Mouse (Mus musculus) MEL (cell line): ENCODE data around the gene Dglucy. TPM values are rescaled to one million over a fixed set of nuclear protein-coding genes. Genes with fewer than 3 reads are reported as not detected.

Source experiments
- DNase-seq: peaks from one replicate; pipeline ENCODE4 v3.0.0; 2011; ENCODE audit warnings: low read depth, low spot score
- H3K27ac ChIP-seq: 2 replicates; pipeline ENCODE4 v1.5.1; 2012; ENCODE audit warnings: low read depth, mild to moderate bottlenecking, control low read depth, low read length, moderate library complexity; ENCODE audit not compliant: control insufficient read depth
- H3K27me3 ChIP-seq, 2 experiments: fragments of 150-350 bp in 1 of 2; sonication (generic) in 1 of 2; 2 replicates each; pipeline ENCODE4 v1.6.1; 2012; ENCODE audit warnings: low read length in 2 of 2, mild to moderate bottlenecking in 2 of 2, improper control_type of control experiment in 1 of 2, moderate library complexity in 1 of 2; ENCODE audit not compliant: insufficient read depth in 2 of 2, control insufficient read depth in 1 of 2
- H3K36me3 ChIP-seq, 2 experiments: 2 replicates each; pipeline ENCODE4 v1.6.1; 2012 to 2014; ENCODE audit warnings: low read length in 2 of 2, improper control_type of control experiment in 1 of 2, inconsistent platforms in 1 of 2, mild to moderate bottlenecking in 1 of 2; ENCODE audit not compliant: insufficient read depth in 2 of 2, control insufficient read depth in 1 of 2
- H3K4me1 ChIP-seq, 2 experiments: fragments of 150-350 bp in 1 of 2; sonication (generic) in 1 of 2; 2 replicates each; pipeline ENCODE4 v1.6.1; 2012; ENCODE audit warnings: low read length in 2 of 2, improper control_type of control experiment in 1 of 2, mild to moderate bottlenecking in 1 of 2; ENCODE audit not compliant: insufficient read depth in 2 of 2, control insufficient read depth in 1 of 2
- H3K4me3 ChIP-seq, 2 experiments: fragments of 150-350 bp in 1 of 2; sonication (generic) in 1 of 2; 2 replicates each; pipeline ENCODE4 v1.5.1; 2012; ENCODE audit warnings: low read depth in 2 of 2, low read length in 2 of 2, mild to moderate bottlenecking in 2 of 2, moderate library complexity in 2 of 2, control low read depth in 1 of 2, improper control_type of control experiment in 1 of 2; ENCODE audit not compliant: control insufficient read depth in 1 of 2, insufficient read depth in 1 of 2
- H3K79me2 ChIP-seq: 2 replicates; pipeline ENCODE4 v1.6.1; 2012; ENCODE audit warnings: mild to moderate bottlenecking, low read length, moderate library complexity; ENCODE audit not compliant: control insufficient read depth, poor library complexity, insufficient read depth
- H3K9ac ChIP-seq: 2 replicates; pipeline ENCODE4 v1.6.1; 2012; ENCODE audit warnings: low read depth, mild to moderate bottlenecking, control low read depth, low read length, moderate library complexity; ENCODE audit not compliant: control insufficient read depth, poor library complexity, severe bottlenecking
- H3K9me3 ChIP-seq: fragments of 150-350 bp; sonication (generic); replicated peaks from 2 replicates; pipeline ENCODE4 v1.6.1; 2012; ENCODE audit warnings: mild to moderate bottlenecking, low read length, improper control_type of control experiment, moderate library complexity; ENCODE audit not compliant: insufficient read depth
- BHLHE40 ChIP-seq: IDR thresholded peaks from 2 replicates; pipeline ENCODE4 v1.6.1; 2012; ENCODE audit warnings: low read depth, mild to moderate bottlenecking, inconsistent platforms, low read length, improper control_type of control experiment, borderline replicate concordance
- CHD1 ChIP-seq: IDR thresholded peaks from 2 replicates; pipeline ENCODE4 v1.6.1; 2012; ENCODE audit warnings: low read depth, mild to moderate bottlenecking, inconsistent platforms, low read length, improper control_type of control experiment
- CTCF ChIP-seq, 3 experiments: IDR thresholded peaks in 2 of 3; conservative IDR thresholded peaks in 1 of 3; 2 replicates each; pipeline ENCODE4 v1.5.1; 2011 to 2012; ENCODE audit warnings: low read length in 3 of 3, low read depth in 2 of 3, mild to moderate bottlenecking in 2 of 3, improper control_type of control experiment in 1 of 3, inconsistent platforms in 1 of 3, mixed read lengths in 1 of 3, moderate library complexity in 1 of 3; ENCODE audit not compliant: control insufficient read depth in 1 of 3, insufficient read depth in 1 of 3, poor library complexity in 1 of 3, severe bottlenecking in 1 of 3
- E2F4 ChIP-seq: IDR thresholded peaks from 2 replicates; pipeline ENCODE4 v1.6.1; 2011; ENCODE audit warnings: low read depth, low read length, improper control_type of control experiment, borderline replicate concordance
- GABPA ChIP-seq: IDR thresholded peaks from 2 replicates; pipeline ENCODE4 v1.6.1; 2012; ENCODE audit warnings: low read depth, mild to moderate bottlenecking, inconsistent platforms, low read length, improper control_type of control experiment, moderate library complexity
- KAT2A ChIP-seq: conservative IDR thresholded peaks from 2 replicates; pipeline ENCODE4 v1.6.1; 2012; ENCODE audit warnings: low read depth, low read length, improper control_type of control experiment, inconsistent platforms
- MAFK ChIP-seq: IDR thresholded peaks from 2 replicates; pipeline ENCODE4 v1.6.1; 2011; ENCODE audit warnings: low read depth, mild to moderate bottlenecking, low read length, improper control_type of control experiment, borderline replicate concordance
- MAZ ChIP-seq: IDR thresholded peaks from 2 replicates; pipeline ENCODE4 v1.6.1; 2012; ENCODE audit warnings: low read depth, mild to moderate bottlenecking, inconsistent platforms, low read length, improper control_type of control experiment
- MEF2A ChIP-seq: IDR thresholded peaks from 2 replicates; pipeline ENCODE4 v1.6.1; 2014; ENCODE audit warnings: low read depth, mild to moderate bottlenecking, inconsistent platforms, low read length, improper control_type of control experiment; ENCODE audit not compliant: poor library complexity, insufficient replicate concordance, severe bottlenecking; ENCODE audit errors: extremely low read depth
- POLR2AphosphoS2 ChIP-seq: IDR thresholded peaks from 2 replicates; pipeline ENCODE4 v1.6.1; 2011; ENCODE audit warnings: low read length, improper control_type of control experiment
- POLR2AphosphoS5 ChIP-seq: IDR thresholded peaks from 2 replicates; pipeline ENCODE4 v1.6.1; 2012; ENCODE audit warnings: low read depth, borderline replicate concordance, mild to moderate bottlenecking, inconsistent platforms, low read length, moderate library complexity, mixed read lengths
- RAD21 ChIP-seq: IDR thresholded peaks from 2 replicates; pipeline ENCODE4 v1.6.1; 2011; ENCODE audit warnings: mild to moderate bottlenecking, low read depth, low read length, improper control_type of control experiment
- SMC3 ChIP-seq: IDR thresholded peaks from 2 replicates; pipeline ENCODE4 v1.6.1; 2011; ENCODE audit warnings: low read depth, low read length, improper control_type of control experiment
- TAL1 ChIP-seq: IDR thresholded peaks from 2 replicates; pipeline ENCODE4 v1.6.1; 2012; ENCODE audit warnings: mild to moderate bottlenecking, inconsistent platforms, low read length, moderate library complexity, mixed read lengths
- TBP ChIP-seq: IDR thresholded peaks from 2 replicates; pipeline ENCODE4 v1.8.0; 2011; ENCODE audit warnings: low read depth, low read length, improper control_type of control experiment
- TCF12 ChIP-seq: IDR thresholded peaks from 2 replicates; pipeline ENCODE4 v1.6.1; 2014; ENCODE audit warnings: low read depth, mild to moderate bottlenecking, inconsistent platforms, low read length, improper control_type of control experiment, moderate library complexity
- UBTF ChIP-seq: IDR thresholded peaks from 2 replicates; pipeline ENCODE4 v1.6.1; 2012; ENCODE audit warnings: low read depth, mild to moderate bottlenecking, inconsistent platforms, low read length, improper control_type of control experiment, moderate library complexity, borderline replicate concordance; ENCODE audit not compliant: insufficient read depth
- ZKSCAN1 ChIP-seq: IDR thresholded peaks from 2 replicates; pipeline ENCODE4 v1.6.1; 2012; ENCODE audit warnings: low read depth, mild to moderate bottlenecking, inconsistent platforms, low read length, improper control_type of control experiment, moderate library complexity
- ZMIZ1 ChIP-seq: IDR thresholded peaks from 2 replicates; pipeline ENCODE4 v1.6.1; 2012; ENCODE audit warnings: low read depth, mild to moderate bottlenecking, inconsistent platforms, low read length, improper control_type of control experiment, moderate library complexity
- ZNF384 ChIP-seq: IDR thresholded peaks from 2 replicates; pipeline ENCODE4 v1.6.1; 2012; ENCODE audit warnings: low read depth, mild to moderate bottlenecking, inconsistent platforms, low read length, improper control_type of control experiment
- polyA plus RNA-seq, 2 experiments: library from polyadenylated mRNA; stranded (reverse) in 1 of 2; unstranded in 1 of 2; fragments of >175 nt in 1 of 2; fragments of >200 nt in 1 of 2; gene quantifications; 2 replicates each; pipeline versions ENCODE4 v1.2.1 to v1.2.4; 2012; ENCODE audit warnings: low replicate concordance in 2 of 2, low read depth in 1 of 2; ENCODE audit not compliant: insufficient read length in 2 of 2, insufficient read depth in 1 of 2, missing spikeins in 1 of 2
- total RNA-seq: library from RNA; depleted of rRNA; stranded (reverse); fragments of 300-350 nt; gene quantifications from 2 replicates; pipeline ENCODE4 v1.2.3, GENCODE M21; 2012

Gene Dglucy
- total and polyA plus RNA-seq, 3 experiments = 0.03 TPM; not detected in 2

DNA sequence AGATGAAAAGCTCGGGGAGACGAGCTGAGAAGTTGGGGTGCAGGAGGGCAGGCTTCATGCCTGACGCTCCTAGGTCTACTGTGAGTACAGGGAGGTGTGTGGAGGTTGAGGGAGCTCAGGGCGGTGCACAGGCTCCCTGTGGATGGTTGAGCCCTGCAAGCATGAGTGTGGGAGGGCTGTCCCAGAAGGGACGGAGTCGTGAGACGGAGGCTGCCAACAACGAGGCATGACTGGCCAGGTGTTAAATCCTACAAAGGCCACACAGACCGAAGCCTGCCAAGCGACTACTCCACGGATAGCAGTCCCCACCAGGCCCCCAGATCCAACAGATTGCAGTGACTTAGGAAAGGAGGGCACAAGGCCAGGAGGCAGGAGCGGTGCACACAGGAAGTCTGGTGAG, 131.9 kb downstream of the Dglucy start (continued):
- TF ChIP-seq RAD21 (no peak), TCF12 (no peak), POLR2AphosphoS5 (no peak)

DNA sequence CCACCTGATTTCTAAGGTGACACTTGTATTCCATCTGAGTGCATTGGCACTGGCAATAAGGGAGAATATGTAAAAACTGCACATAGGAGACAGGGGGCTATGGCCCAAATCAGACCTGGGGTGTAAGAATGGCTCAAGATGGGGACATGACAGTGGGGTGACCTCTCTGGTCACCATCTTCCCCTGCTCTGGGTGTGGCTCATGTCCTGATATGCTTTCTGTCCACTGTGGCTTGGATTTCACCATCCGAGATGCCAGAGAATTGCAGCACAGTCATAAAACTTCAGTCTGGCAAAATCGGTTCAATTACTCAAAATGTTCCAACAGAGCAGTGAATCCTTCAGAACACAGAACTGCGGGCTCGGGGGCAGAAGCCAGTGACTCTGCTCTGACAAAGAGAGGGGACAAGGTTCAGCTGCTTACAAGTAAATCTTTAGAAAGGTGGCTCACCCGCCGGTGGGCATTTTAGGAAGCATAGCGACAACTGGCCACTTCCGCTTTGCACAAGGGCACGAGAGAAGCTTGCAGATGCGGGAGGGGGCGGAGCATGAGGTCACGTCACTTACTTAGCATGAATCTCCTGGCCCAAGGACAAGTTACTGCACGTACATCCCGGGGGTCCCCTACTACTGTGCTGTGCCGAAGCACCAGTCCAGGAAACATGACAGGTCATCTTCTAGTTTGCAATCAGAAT, 145.9 kb downstream of the Dglucy start:
- no peak for DNase-seq
- no peaks in the 10 kb centered on the region; a peak in 2 of 4 replicates for H3K36me3 ChIP-seq
- TF ChIP-seq RAD21 (no peak), MAZ (no peak), TAL1 (no peak), KAT2A (no peak), BHLHE40 (no peak), SMC3 (no peak), MEF2A (no peak), MAFK (no peak), UBTF (no peak), ZKSCAN1 (no peak), CTCF (IDR thresholded peaks at IDR 0.05 in 2 of 3, conservative IDR thresholded peaks at IDR 0.05 in 1 of 3; ENCODE audit: control insufficient read depth in 1 of 3, insufficient read depth in 1 of 3, low read depth in 2 of 3, low read length in 3 of 3, poor library complexity in 1 of 3, severe bottlenecking in 1 of 3) (no peak), E2F4 (no peak), CHD1 (no peak), GABPA (no peak), ZMIZ1 (no peak), ZNF384 (no peak), TBP (no peak), POLR2AphosphoS2 (no peak)
- no peaks in the 10 kb centered on the region for H3K27me3 ChIP-seq
- H3K4me1 ChIP-seq = no peaks in the 10 kb centered on the region
- H3K9me3 ChIP-seq = no peaks in the 10 kb centered on the region
- H3K79me2 ChIP-seq = no peaks in the 10 kb centered on the region
- no peak overlapping the region for H3K4me3 ChIP-seq
- H3K9ac ChIP-seq = no peak overlapping the region
- no peak overlapping the region for H3K27ac ChIP-seq
